Mouse (Mus musculus): ENCODE data around the gene Gm3409. TPM values are rescaled to one million over a fixed set of nuclear protein-coding genes. Genes with fewer than 3 reads are reported as not detected.
"Not testable (repeated sequence)": the region's sequence is repeated elsewhere in the genome, so short reads cannot be mapped to it uniquely, and the experiment has no call there.

The Gm3409 gene
- polyA plus RNA-seq (2015; fragmentation: Nextera tagmentation; extraction: Ambion mirVana), result not detected in 2 replicates

GRCm38 (mm10) chr5:146537347-146537746, at the start of gene Gm3409:
Gm3409 (plus strand) TSS chr5:146537647.
- H3K9me3 ChIP-seq (ENCODE audit: control insufficient read depth, low read length); H3K9ac ChIP-seq (replicated peaks; ENCODE audit: low read depth, low read length); ATAC-seq; H3K4me2 ChIP-seq (ENCODE audit: low read length); H3K4me3 ChIP-seq (replicated peaks; ENCODE audit: low read length); H3K27me3 ChIP-seq (replicated peaks; ENCODE audit: control insufficient read depth, insufficient read depth, low read length); H3K27ac ChIP-seq (ENCODE audit: low read length); H3K36me3 ChIP-seq (ENCODE audit: control insufficient read depth, insufficient read depth); H3K4me1 ChIP-seq (replicated peaks; ENCODE audit: control insufficient read depth, insufficient read depth, low read length): not testable (repeated sequence)
- WGBS, result no CpG with 5 or more reads among the region's 3 CpGs

DNA sequence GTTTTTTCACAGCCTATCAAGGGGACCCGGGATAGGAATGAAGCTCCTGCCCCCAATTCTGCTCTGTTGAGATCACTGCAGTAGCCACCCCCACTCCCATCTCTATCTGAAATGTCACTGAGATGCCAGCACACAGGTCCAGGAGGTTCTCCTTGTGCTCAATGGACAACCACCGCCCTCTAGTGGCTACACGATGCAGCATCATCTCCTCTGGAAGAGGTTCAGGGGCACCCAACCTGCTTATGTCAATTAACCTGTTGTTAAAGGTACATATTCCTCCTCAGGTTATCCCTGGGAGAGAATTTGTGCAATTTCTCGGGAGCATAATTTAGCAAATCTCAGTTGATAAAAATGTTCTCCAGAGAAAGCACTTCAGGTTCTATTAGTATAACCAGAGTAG, 48.5 kb upstream of the Gm3409 start:
- not testable (repeated sequence) for H3K9ac ChIP-seq (replicated peaks; ENCODE audit: low read depth, low read length); H3K27me3 ChIP-seq (replicated peaks; ENCODE audit: control insufficient read depth, insufficient read depth, low read length); H3K27ac ChIP-seq (ENCODE audit: low read length); H3K4me2 ChIP-seq (ENCODE audit: low read length); H3K4me3 ChIP-seq (replicated peaks; ENCODE audit: low read length); ATAC-seq; H3K36me3 ChIP-seq (ENCODE audit: control insufficient read depth, insufficient read depth); H3K9me3 ChIP-seq (ENCODE audit: control insufficient read depth, low read length); H3K4me1 ChIP-seq (replicated peaks; ENCODE audit: control insufficient read depth, insufficient read depth, low read length)
- WGBS, result 9% methylated on average over 3 of the region's 4 CpGs

DNA sequence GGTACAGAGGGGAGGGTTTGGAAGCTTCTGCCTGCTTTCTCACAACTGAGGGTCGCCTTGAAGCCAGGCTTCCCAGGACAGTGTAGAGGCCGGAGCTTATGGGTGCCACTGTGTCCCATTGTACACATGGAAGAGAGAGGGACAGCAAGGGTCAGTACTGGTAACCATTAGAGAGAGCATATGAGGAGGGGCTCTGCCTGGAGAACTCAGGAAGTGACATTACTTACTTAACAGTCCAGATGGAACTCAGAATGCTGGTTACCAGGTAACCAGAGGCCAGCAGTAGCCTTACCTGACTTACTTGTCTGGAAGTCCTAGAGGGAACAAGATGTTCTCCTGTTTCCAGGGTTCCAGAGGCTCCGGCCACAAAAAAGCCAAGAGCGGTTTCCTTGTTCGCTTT, 46.4 kb upstream of the Gm3409 start, which contains the start of gene Gm6370:
Gene Gm6370 (plus strand): TSS at position 301 of the 400 bp plus-strand sequence.
- H3K27ac ChIP-seq (ENCODE audit: low read length); H3K4me3 ChIP-seq (replicated peaks; ENCODE audit: low read length); H3K9ac ChIP-seq (replicated peaks; ENCODE audit: low read depth, low read length); H3K27me3 ChIP-seq (replicated peaks; ENCODE audit: control insufficient read depth, insufficient read depth, low read length); H3K4me2 ChIP-seq (ENCODE audit: low read length); H3K36me3 ChIP-seq (ENCODE audit: control insufficient read depth, insufficient read depth); ATAC-seq; H3K9me3 ChIP-seq (ENCODE audit: control insufficient read depth, low read length); H3K4me1 ChIP-seq (replicated peaks; ENCODE audit: control insufficient read depth, insufficient read depth, low read length): not testable (repeated sequence)
- no CpG with 5 or more reads among the region's 5 CpGs for WGBS

DNA sequence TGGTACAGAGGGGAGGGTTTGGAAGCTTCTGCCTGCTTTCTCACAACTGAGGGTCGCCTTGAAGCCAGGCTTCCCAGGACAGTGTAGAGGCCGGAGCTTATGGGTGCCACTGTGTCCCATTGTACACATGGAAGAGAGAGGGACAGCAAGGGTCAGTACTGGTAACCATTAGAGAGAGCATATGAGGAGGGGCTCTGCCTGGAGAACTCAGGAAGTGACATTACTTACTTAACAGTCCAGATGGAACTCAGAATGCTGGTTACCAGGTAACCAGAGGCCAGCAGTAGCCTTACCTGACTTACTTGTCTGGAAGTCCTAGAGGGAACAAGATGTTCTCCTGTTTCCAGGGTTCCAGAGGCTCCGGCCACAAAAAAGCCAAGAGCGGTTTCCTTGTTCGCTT, 35.3 kb upstream of the Gm3409 start, which contains the start of gene 4930449I24Rik:
Gene 4930449I24Rik (plus strand): TSS at position 301 of the 400 bp plus-strand sequence.
- H3K4me1 ChIP-seq (replicated peaks; ENCODE audit: control insufficient read depth, insufficient read depth, low read length); H3K27me3 ChIP-seq (replicated peaks; ENCODE audit: control insufficient read depth, insufficient read depth, low read length); H3K9me3 ChIP-seq (ENCODE audit: control insufficient read depth, low read length); H3K4me2 ChIP-seq (ENCODE audit: low read length); H3K27ac ChIP-seq (ENCODE audit: low read length); H3K36me3 ChIP-seq (ENCODE audit: control insufficient read depth, insufficient read depth); H3K4me3 ChIP-seq (replicated peaks; ENCODE audit: low read length); ATAC-seq; H3K9ac ChIP-seq (replicated peaks; ENCODE audit: low read depth, low read length): not testable (repeated sequence)
- WGBS, result no CpG with 5 or more reads among the region's 5 CpGs

DNA sequence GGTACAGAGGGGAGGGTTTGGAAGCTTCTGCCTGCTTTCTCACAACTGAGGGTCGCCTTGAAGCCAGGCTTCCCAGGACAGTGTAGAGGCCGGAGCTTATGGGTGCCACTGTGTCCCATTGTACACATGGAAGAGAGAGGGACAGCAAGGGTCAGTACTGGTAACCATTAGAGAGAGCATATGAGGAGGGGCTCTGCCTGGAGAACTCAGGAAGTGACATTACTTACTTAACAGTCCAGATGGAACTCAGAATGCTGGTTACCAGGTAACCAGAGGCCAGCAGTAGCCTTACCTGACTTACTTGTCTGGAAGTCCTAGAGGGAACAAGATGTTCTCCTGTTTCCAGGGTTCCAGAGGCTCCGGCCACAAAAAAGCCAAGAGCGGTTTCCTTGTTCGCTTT, 23.6 kb upstream of the Gm3409 start, which contains the start of gene Gm3402:
Gene Gm3402 (plus strand): TSS at position 301 of the 400 bp plus-strand sequence.
- ATAC-seq; H3K9ac ChIP-seq (replicated peaks; ENCODE audit: low read depth, low read length); H3K9me3 ChIP-seq (ENCODE audit: control insufficient read depth, low read length); H3K36me3 ChIP-seq (ENCODE audit: control insufficient read depth, insufficient read depth); H3K4me3 ChIP-seq (replicated peaks; ENCODE audit: low read length); H3K27ac ChIP-seq (ENCODE audit: low read length); H3K4me1 ChIP-seq (replicated peaks; ENCODE audit: control insufficient read depth, insufficient read depth, low read length); H3K4me2 ChIP-seq (ENCODE audit: low read length); H3K27me3 ChIP-seq (replicated peaks; ENCODE audit: control insufficient read depth, insufficient read depth, low read length): not testable (repeated sequence)
- WGBS, result no CpG with 5 or more reads among the region's 5 CpGs

GRCm38 (mm10) chr5:146525501-146525900, 11.9 kb upstream of the Gm3409 start, which contains the start of gene Gm3404:
Gm3404 (plus strand) TSS chr5:146525801.
- ATAC-seq; H3K27ac ChIP-seq (ENCODE audit: low read length); H3K9me3 ChIP-seq (ENCODE audit: control insufficient read depth, low read length); H3K4me3 ChIP-seq (replicated peaks; ENCODE audit: low read length); H3K9ac ChIP-seq (replicated peaks; ENCODE audit: low read depth, low read length); H3K36me3 ChIP-seq (ENCODE audit: control insufficient read depth, insufficient read depth); H3K4me1 ChIP-seq (replicated peaks; ENCODE audit: control insufficient read depth, insufficient read depth, low read length); H3K27me3 ChIP-seq (replicated peaks; ENCODE audit: control insufficient read depth, insufficient read depth, low read length); H3K4me2 ChIP-seq (ENCODE audit: low read length): not testable (repeated sequence)
- 98% methylated on average over 3 of the region's 3 CpGs for WGBS

- no CpG with 5 or more reads among the region's 3 CpGs for WGBS
- H3K27me3 ChIP-seq (replicated peaks; ENCODE audit: control insufficient read depth, insufficient read depth, low read length); H3K36me3 ChIP-seq (ENCODE audit: control insufficient read depth, insufficient read depth); H3K9me3 ChIP-seq (ENCODE audit: control insufficient read depth, low read length); ATAC-seq; H3K9ac ChIP-seq (replicated peaks; ENCODE audit: low read depth, low read length); H3K4me2 ChIP-seq (ENCODE audit: low read length); H3K27ac ChIP-seq (ENCODE audit: low read length); H3K4me1 ChIP-seq (replicated peaks; ENCODE audit: control insufficient read depth, insufficient read depth, low read length); H3K4me3 ChIP-seq (replicated peaks; ENCODE audit: low read length): not testable (repeated sequence)
Observed at GRCm38 (mm10) chr5:146555836-146556235, 18.4 kb downstream of the Gm3409 start, which contains the start of gene Gm3415. Gm3415 (plus strand) TSS chr5:146556136.

DNA sequence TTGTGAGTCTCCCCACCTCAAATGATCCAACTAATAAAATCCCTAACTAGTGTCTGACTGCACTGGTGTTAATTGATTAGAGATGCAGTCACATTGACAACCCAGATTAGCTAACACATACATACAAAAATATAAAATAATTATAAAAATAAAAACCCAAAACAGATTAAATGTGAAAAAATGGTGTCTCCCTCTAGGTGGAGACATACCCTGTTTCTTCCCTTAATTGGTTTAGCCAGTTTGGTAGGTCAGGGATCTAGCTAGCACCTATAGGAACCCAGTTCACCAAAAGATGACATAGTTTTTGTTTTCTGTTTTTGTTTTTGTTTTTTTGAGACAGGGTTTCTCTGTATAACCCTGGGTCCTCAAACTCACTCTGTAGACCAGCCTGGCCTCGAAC, 26.8 kb downstream of the Gm3409 start:
- no peaks in the 10 kb centered on the region for H3K36me3 ChIP-seq (ENCODE audit: control insufficient read depth, insufficient read depth)
- no peak overlapping the region for H3K4me2 ChIP-seq (ENCODE audit: low read length)
- H3K27me3 ChIP-seq (replicated peaks; ENCODE audit: control insufficient read depth, insufficient read depth, low read length), result no peaks in the 10 kb centered on the region
- H3K27ac ChIP-seq (ENCODE audit: low read length), result no peak overlapping the region
- H3K9me3 ChIP-seq (ENCODE audit: control insufficient read depth, low read length), result no peaks in the 10 kb centered on the region
- WGBS, result 93% methylated on average over 1 of the region's 1 CpGs
- H3K4me1 ChIP-seq (replicated peaks; ENCODE audit: control insufficient read depth, insufficient read depth, low read length), result no peaks in the 10 kb centered on the region
- H3K4me3 ChIP-seq (replicated peaks; ENCODE audit: low read length), result no peak overlapping the region
- no peak for ATAC-seq
- no peak overlapping the region for H3K9ac ChIP-seq (replicated peaks; ENCODE audit: low read depth, low read length)

DNA sequence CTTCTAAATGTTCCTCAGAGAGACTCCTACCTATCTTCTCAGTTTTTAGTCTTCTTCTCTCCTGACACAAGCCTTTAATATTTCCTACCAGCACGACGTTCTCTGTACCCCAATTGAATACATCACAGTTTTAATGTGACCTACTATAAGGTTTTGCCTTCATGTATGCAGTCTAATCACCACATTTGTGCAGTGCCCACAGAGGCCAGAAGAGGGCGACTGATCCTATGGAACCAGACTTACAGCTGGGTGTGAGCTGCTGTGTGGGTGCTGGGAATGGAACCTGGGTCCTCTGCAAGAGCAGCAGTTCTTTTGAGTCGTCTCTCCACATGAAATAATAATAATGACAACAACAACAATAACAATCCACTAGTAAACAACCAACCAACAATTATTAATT, 29.6 kb downstream of the Gm3409 start:
- ATAC-seq, result no peak
- Histone ChIP-seq H3K4me2 (ENCODE audit: low read length) (no peak overlapping the region), H3K4me1 (replicated peaks; ENCODE audit: control insufficient read depth, insufficient read depth, low read length) (peaks cover 6% of the 10 kb centered on the region; the same call in 1 of the 2 replicates), H3K27ac (ENCODE audit: low read length) (no peak overlapping the region), H3K9ac (replicated peaks; ENCODE audit: low read depth, low read length) (no peak overlapping the region), H3K36me3 (ENCODE audit: control insufficient read depth, insufficient read depth) (no peaks in the 10 kb centered on the region), H3K9me3 (ENCODE audit: control insufficient read depth, low read length) (no peaks in the 10 kb centered on the region), H3K4me3 (replicated peaks; ENCODE audit: low read length) (no peak overlapping the region), H3K27me3 (replicated peaks; ENCODE audit: control insufficient read depth, insufficient read depth, low read length) (no peaks in the 10 kb centered on the region)
- 63% methylated on average over 4 of the region's 4 CpGs for WGBS

- H3K9ac ChIP-seq (replicated peaks; ENCODE audit: low read depth, low read length); H3K36me3 ChIP-seq (ENCODE audit: control insufficient read depth, insufficient read depth); ATAC-seq; H3K4me2 ChIP-seq (ENCODE audit: low read length); H3K4me1 ChIP-seq (replicated peaks; ENCODE audit: control insufficient read depth, insufficient read depth, low read length); H3K9me3 ChIP-seq (ENCODE audit: control insufficient read depth, low read length); H3K27ac ChIP-seq (ENCODE audit: low read length); H3K4me3 ChIP-seq (replicated peaks; ENCODE audit: low read length); H3K27me3 ChIP-seq (replicated peaks; ENCODE audit: control insufficient read depth, insufficient read depth, low read length): not testable (repeated sequence)
- 91% methylated on average over 6 of the region's 6 CpGs for WGBS
Observed at GRCm38 (mm10) chr5:146570179-146570578, 32.7 kb downstream of the Gm3409 start.
